Mouse (Mus musculus) ES-Bruce4 (cell line): ENCODE results near the gene Pnpt1.
A peak's percentile ranks its signal among the peaks of the same experiment; 100 is the strongest.

Experiments
- CTCF ChIP-seq: IDR thresholded peaks from one replicate; pipeline ENCODE4 v1.8.1; 2011; ENCODE audit warnings: low read depth, low read length
- POLR2A ChIP-seq: IDR thresholded peaks from one replicate; pipeline ENCODE4 v1.8.1; 2011; ENCODE audit warnings: low read length; ENCODE audit not compliant: insufficient read depth

DNA sequence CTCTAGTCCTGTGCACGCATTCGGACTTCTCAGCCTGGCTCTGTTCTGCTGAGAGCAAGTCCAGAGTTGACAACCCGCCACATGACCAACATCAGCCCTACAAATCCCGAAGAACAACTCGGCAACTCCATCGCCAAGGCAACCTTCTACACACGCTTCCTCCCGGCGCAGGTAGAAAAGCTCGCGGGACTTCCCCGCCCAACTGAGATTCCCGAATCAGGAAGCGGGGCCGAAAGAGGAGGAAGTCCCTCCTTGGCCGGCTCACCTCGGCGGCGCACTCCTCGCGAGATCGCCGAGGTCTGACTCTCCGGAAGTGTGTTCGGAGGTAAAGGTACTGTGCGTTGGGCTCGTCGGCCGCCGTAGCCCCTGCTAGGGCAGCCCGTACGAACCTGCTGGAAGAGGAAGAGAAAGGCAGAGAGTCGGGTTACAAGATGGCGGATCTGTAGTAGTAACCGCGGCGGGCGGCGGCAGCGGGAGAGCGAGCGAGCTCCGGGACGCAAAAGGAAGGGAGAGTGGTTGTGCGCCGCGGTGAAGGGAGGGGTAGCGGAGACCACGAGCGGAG lies 42.1 kb downstream of the Pnpt1 start, which contains the start of gene Ppp4r3b:
- no peak for TF ChIP-seq CTCF
- peak; percentile 23 for TF ChIP-seq POLR2A
